Mouse (Mus musculus) testis, adult 2 months (tissue): ENCODE data around the gene Smim5. TPM values are rescaled to one million over a fixed set of nuclear protein-coding genes. Genes with fewer than 3 reads are reported as not detected.

Experiments
- H3K27ac ChIP-seq: fragments of 200-500 bp; 2 replicates; pipeline ENCODE4 v1.5.1; 2012; ENCODE audit warnings: low read depth, low read length; ENCODE audit not compliant: control insufficient read depth, insufficient read depth
- H3K27me3 ChIP-seq: fragments of 200-500 bp; 2 replicates; pipeline ENCODE4 v1.6.1; 2012; ENCODE audit warnings: mild to moderate bottlenecking, low read length, moderate library complexity; ENCODE audit not compliant: control insufficient read depth, insufficient read depth
- H3K36me3 ChIP-seq: fragments of 200-500 bp; 2 replicates; pipeline ENCODE4 v1.6.1; 2012; ENCODE audit warnings: mild to moderate bottlenecking, low read length; ENCODE audit not compliant: control insufficient read depth, insufficient read depth
- H3K4me1 ChIP-seq: fragments of 200-500 bp; 2 replicates; pipeline ENCODE4 v1.6.1; 2012; ENCODE audit warnings: low read length; ENCODE audit not compliant: control insufficient read depth, insufficient read depth
- H3K4me3 ChIP-seq: fragments of 200-500 bp; 2 replicates; pipeline ENCODE4 v1.5.1; 2012; ENCODE audit warnings: low read depth, mild to moderate bottlenecking, low read length, moderate library complexity, mixed read lengths; ENCODE audit not compliant: control insufficient read depth
- CTCF ChIP-seq: fragments of 200-500 bp; IDR thresholded peaks from 2 replicates; pipeline ENCODE4 v1.5.1; 2012; ENCODE audit warnings: low read depth, mild to moderate bottlenecking, inconsistent platforms, low read length, moderate library complexity; ENCODE audit not compliant: control insufficient read depth, insufficient read depth, insufficient replicate concordance
- POLR2A ChIP-seq: fragments of 200-500 bp; IDR thresholded peaks from 2 replicates; pipeline ENCODE4 v1.6.1; 2012; ENCODE audit warnings: low read depth, mild to moderate bottlenecking, inconsistent platforms, low read length, moderate library complexity; ENCODE audit not compliant: control insufficient read depth
- polyA plus RNA-seq: library from polyadenylated mRNA; depleted of rRNA; stranded (reverse); fragments of >200 nt; gene quantifications from 2 replicates; pipeline ENCODE4 v1.2.3, GENCODE M21; 2012

Smim5 gene
- polyA plus RNA-seq, 1 experiment: not detected

DNA sequence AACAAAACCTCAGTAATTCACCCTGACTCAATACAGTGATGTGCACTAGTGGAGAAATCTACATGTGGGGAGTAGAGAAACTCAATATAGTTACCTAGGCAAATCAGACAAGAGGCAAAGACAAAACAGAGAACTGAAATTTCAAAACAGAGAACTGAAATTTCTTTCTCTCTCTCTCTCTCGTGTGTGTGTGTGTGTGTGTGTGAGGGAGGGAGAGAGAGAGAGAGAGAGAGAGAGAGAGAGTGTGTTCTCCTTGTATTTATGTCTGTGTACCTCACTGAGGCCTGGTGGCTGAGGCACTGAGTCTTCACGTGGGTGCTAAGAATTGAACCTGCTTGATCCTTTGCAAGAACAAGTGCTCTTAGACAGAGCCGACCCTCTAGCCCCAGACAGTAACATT, 30.1 kb downstream of the Smim5 start:
- Histone ChIP-seq H3K4me3 (no peak overlapping the region), H3K27me3 (no peaks in the 10 kb centered on the region), H3K36me3 (peaks cover 2% of the 10 kb centered on the region; the same call in 1 of the 2 replicates), H3K27ac (no peak overlapping the region), H3K4me1 (peaks cover 4% of the 10 kb centered on the region; the same call in 1 of the 2 replicates)
- TF ChIP-seq POLR2A (no peak), CTCF (no peak)

DNA sequence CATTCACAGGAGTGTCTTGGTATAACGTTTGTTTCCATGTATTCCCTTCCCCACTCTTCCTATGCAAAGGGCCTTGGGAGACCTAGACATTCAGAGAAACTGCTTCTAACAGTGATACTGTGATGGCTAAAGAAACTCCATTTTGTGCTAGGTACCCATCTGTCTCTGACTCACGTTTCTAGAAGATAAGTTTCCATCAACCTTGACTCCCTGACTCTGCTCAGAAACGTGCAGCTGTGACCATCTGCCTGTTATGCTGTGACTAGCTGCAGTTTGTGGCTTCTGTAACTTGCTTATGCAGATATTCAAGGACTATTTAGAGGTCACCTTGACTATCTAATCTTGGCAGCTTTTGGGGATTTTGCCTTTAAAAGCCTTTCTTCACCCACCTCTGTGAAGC, 31.5 kb downstream of the Smim5 start:
- TF ChIP-seq POLR2A (no peak), CTCF (no peak)
- Histone ChIP-seq H3K4me1 (peaks cover 6% of the 10 kb centered on the region), H3K27ac (no peak overlapping the region), H3K4me3 (peak overlapping the region; percentile 48; the same call in 1 of the 2 replicates), H3K27me3 (no peaks in the 10 kb centered on the region), H3K36me3 (peaks cover 2% of the 10 kb centered on the region; the same call in 1 of the 2 replicates)

DNA sequence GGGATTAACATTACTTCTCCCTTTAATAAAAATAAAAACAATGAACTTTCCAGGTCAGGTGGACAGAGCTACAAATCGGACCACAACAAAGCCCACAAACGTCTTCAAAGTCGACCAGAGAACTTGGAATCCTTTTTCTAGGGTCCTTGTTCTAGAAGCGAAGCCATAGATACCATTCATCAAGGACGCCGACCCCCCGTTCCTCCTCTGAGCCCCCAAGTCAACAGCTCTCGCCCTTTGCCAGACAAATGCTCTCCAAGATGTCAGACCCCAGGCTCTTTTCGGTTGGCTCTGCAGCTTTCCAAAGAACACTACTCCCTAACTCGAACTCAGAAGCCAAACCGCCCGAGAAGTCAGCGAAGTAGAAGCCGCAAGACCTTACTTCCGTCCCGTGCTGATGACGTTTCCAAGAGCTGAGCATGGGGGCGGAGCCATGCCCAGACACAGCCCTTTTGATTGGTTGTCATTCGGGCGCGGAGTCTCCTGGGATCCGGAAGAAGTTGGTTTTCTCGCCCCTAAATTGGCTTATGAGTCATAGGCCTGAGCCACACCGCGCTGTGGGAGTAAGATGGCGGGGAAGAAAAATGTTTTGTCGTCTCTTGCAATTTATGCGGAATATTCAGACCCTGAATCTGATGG, 33.5 kb downstream of the Smim5 start, which contains the start of the genes Sap30bp and Recql5:
Sap30bp (plus strand) TSS at position 175 of the 639 bp plus-strand sequence.
Recql5 (minus strand) TSS at position 370 of the 639 bp plus-strand sequence.
- Histone ChIP-seq H3K36me3 (peaks cover 3% of the 10 kb centered on the region), H3K27ac (peak within 1 kb of the TSS; percentile 82), H3K4me1 (peaks cover 6% of the 10 kb centered on the region), H3K4me3 (peak within 1 kb of the TSS; percentile 87), H3K27me3 (no peaks in the 10 kb centered on the region)
- TF ChIP-seq POLR2A: peak; percentile 56; the same call in 1 of the 2 replicates
- TF ChIP-seq CTCF: no peak

DNA sequence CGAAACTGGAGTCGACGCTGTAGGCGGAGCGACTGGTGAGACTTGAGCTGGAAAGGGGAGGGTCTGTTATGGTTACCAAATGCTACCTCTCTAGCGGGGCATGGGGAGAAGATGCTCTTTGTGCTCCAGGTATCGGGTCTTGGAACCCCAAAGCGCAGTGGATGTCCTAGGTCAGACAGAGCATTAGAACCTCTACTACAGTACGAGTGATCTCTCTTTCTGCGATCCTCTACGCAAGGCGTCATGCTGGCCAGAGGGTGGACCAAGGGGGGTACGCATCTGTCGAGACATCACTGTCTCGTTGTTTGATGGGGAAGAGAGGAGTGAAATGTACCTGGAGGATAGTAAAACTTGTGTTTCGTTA, 34.0 kb downstream of the Smim5 start:
- TF ChIP-seq CTCF (no peak), POLR2A (no peak)
- Histone ChIP-seq H3K36me3 (peaks cover 2% of the 10 kb centered on the region; the same call in 1 of the 2 replicates), H3K4me1 (peaks cover 6% of the 10 kb centered on the region), H3K27ac (peak overlapping the region; percentile 56), H3K4me3 (peak overlapping the region; percentile 87), H3K27me3 (no peaks in the 10 kb centered on the region)

DNA sequence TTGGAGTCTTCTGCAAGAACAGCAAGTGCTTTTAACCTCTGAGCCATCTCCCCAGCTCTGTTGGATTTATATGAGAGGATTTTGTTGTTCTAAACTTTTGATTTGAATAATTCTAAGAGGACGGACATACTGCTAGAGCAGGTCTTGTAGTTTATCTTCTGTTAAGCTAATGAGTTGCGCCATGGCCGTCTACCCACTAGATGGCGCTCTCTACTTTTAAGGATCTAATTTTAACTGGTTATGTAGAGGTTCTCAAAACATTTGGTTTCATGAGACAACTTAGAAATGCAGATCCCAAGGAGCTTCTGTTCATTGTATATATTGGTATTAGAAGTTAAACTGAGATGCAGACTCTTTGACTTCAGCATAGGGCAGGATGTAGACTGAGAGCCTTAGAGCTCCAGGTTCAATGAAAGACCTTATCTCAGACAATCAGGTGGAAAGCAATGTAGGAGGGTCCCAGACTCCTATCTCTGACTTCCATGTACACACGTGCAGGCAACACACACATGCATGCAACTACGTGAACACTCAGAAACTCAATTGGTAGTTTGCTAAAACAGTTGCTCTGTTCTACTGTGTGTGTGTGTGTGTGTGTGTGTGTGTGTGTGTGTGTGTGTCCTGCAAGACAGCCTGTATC, 40.0 kb downstream of the Smim5 start:
- peaks cover 2% of the 10 kb centered on the region; the same call in 1 of the 2 replicates for H3K4me1 ChIP-seq
- peaks cover 2% of the 10 kb centered on the region; the same call in 1 of the 2 replicates for H3K36me3 ChIP-seq
- no peak overlapping the region for H3K4me3 ChIP-seq
- TF ChIP-seq CTCF (no peak), POLR2A (no peak)
- H3K27ac ChIP-seq: no peak overlapping the region
- no peaks in the 10 kb centered on the region for H3K27me3 ChIP-seq

DNA sequence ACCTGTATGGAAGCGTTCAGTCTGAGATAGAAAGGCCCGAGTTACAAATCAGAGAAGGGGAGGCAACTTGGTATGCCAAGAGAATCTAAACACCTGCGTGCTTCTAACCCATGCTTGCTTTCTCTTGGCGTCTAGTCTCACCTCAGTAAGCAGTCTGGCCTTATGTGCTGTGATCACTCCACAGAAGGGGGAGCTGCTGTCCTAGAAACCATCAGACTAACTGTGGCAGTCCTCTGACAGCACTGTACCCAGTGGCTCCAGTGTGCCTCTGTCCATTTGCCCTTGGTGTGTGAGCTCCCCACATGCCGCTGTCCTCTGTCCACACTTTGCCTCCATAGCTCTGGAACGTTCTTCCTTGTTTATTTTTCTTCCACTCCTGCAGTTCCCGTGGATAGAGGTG, 42.2 kb downstream of the Smim5 start:
- Histone ChIP-seq H3K4me1 (no peaks in the 10 kb centered on the region), H3K27me3 (no peaks in the 10 kb centered on the region), H3K4me3 (no peak overlapping the region), H3K27ac (no peak overlapping the region), H3K36me3 (peaks cover 2% of the 10 kb centered on the region; the same call in 1 of the 2 replicates)
- TF ChIP-seq POLR2A: no peak

DNA sequence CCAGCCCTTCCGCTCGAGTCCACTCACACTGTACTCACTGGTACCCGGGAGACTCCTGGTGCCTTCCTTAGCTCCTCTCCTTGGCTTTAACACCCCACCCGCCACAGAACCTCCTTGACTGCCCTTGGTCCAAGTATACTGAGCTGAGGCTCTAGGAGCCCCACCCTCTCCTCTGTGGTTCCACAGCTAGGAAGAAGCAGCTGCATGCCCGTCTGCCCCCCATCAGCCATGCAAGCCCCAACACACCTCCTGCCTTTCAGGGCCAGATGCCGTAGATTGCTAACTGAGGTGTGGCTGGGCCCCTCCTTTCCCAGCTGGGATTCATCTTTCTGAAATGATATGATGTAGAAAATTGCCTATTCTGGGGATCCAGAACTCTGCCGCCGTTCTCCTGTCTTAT, 45.5 kb downstream of the Smim5 start:
- Histone ChIP-seq H3K4me3 (no peak overlapping the region), H3K27ac (no peak overlapping the region), H3K27me3 (no peaks in the 10 kb centered on the region), H3K36me3 (no peaks in the 10 kb centered on the region), H3K4me1 (no peaks in the 10 kb centered on the region)
- TF ChIP-seq CTCF: no peak
- TF ChIP-seq POLR2A: no peak
